In genomic region chr10:117477331-117478201, GRCm38 (mm10) we compare ENCODE assay signal across 14 mouse cellular contexts.
DNase-seq lines count a peak whose midpoint lies in the region; ATAC-seq lines count a peak whose summit lies in the region.
"Had no signal": no experiment of that assay in that cellular context is flagged by ENCODE, and none has a peak within 500 bp of the region (broad histone marks: within the 10 kb centered on the region; RNA-seq: fewer than 3 reads in every experiment).

No protein-coding gene starts in this region.

- H3K4me3 ChIP-seq in kidney, embryonic 16.5 days (ENCODE audit: low read length) = peak overlapping the region; percentile 7; the same call in 1 of the 2 replicates
- H3K4me3 ChIP-seq in embryonic facial prominence, embryonic 13.5 days = no peak overlapping the region
- H3K4me3 ChIP-seq in hindbrain, embryonic 13.5 days = no peak overlapping the region; the same call in 1 of the 2 replicates
- H3K4me3 ChIP-seq in midbrain, embryonic 15.5 days = peak overlapping the region; percentile 25
- H3K4me3 ChIP-seq: heart, embryonic 15.5 days; intestine, embryonic 15.5 days; myocyte had no signal

- no peak for DNase-seq in kidney, postnatal 10 days
- DNase-seq in gastrocnemius, postnatal 36 days = no peak
- DNase-seq in right cerebral cortex, postnatal 36 days (ENCODE audit: low spot score in 2 of 2) = no peak
- DNase-seq: lung, postnatal 36 days; spleen, adult 18-20 months had no signal

- peak overlapping the region; percentile 5; the same call in 1 of the 2 replicates for H3K9ac ChIP-seq in kidney, embryonic 16.5 days (replicated peaks; ENCODE audit: low read length)
- no peak overlapping the region for H3K9ac ChIP-seq in embryonic facial prominence, embryonic 13.5 days
- H3K9ac ChIP-seq in hindbrain, embryonic 13.5 days = no peak overlapping the region
- no peak overlapping the region; the same call in 1 of the 2 replicates for H3K9ac ChIP-seq in midbrain, embryonic 15.5 days
- H3K9ac ChIP-seq: heart, embryonic 15.5 days; intestine, embryonic 15.5 days; liver, embryonic 14.5 days had no signal

- intact Hi-C loops in gastrocnemius, postnatal 36 days (cut with DNase I) = no loop called here

- H3K9me3 ChIP-seq in kidney, embryonic 16.5 days (ENCODE audit: low read length) = peaks cover 7% of the 10 kb centered on the region
- H3K9me3 ChIP-seq in embryonic facial prominence, embryonic 13.5 days = 0 out of 2 replicates have a peak, but pooled peaks cover 4% of the 10 kb centered on the region
- no peaks in the 10 kb centered on the region for H3K9me3 ChIP-seq in hindbrain, embryonic 13.5 days
- H3K9me3 ChIP-seq in midbrain, embryonic 15.5 days = no peaks in the 10 kb centered on the region
- H3K9me3 ChIP-seq: heart, embryonic 15.5 days; intestine, embryonic 15.5 days had no signal

- peak overlapping the region; percentile 38 for H3K4me2 ChIP-seq in kidney, embryonic 16.5 days (replicated peaks; ENCODE audit: low read depth, low read length)
- H3K4me2 ChIP-seq in embryonic facial prominence, embryonic 13.5 days = peak overlapping the region; percentile 38
- H3K4me2 ChIP-seq in hindbrain, embryonic 13.5 days = peak overlapping the region; percentile 35
- H3K4me2 ChIP-seq in midbrain, embryonic 15.5 days = peak overlapping the region; percentile 48
- H3K4me2 ChIP-seq: heart, embryonic 15.5 days; intestine, embryonic 15.5 days had no signal

- H3K4me1 ChIP-seq in kidney, embryonic 16.5 days (ENCODE audit: insufficient read depth, low read length) = peaks cover 6% of the 10 kb centered on the region
- peaks cover 2% of the 10 kb centered on the region for H3K4me1 ChIP-seq in embryonic facial prominence, embryonic 13.5 days
- peaks cover 8% of the 10 kb centered on the region; the same call in 1 of the 2 replicates for H3K4me1 ChIP-seq in hindbrain, embryonic 13.5 days (replicated peaks)
- peaks cover 4% of the 10 kb centered on the region; the same call in 1 of the 2 replicates for H3K4me1 ChIP-seq in midbrain, embryonic 15.5 days
- H3K4me1 ChIP-seq: heart, embryonic 15.5 days; intestine, embryonic 15.5 days had no signal

- ATAC-seq in kidney, embryonic 16.5 days (ENCODE audit: low FRiP score, low TSS enrichment) = 0 out of 2 replicates have a peak, but pooled peaks have one; percentile 13
- ATAC-seq in embryonic facial prominence, embryonic 13.5 days (ENCODE audit: insufficient number of reproducible peaks, insufficient read depth, low FRiP score, low TSS enrichment, low read depth) = no peak
- ATAC-seq in hindbrain, embryonic 13.5 days (ENCODE audit: low FRiP score) = no peak
- peak; percentile 60; the same call in 1 of the 2 replicates for ATAC-seq in midbrain, embryonic 15.5 days (replicated peaks)
- no peak for ATAC-seq in inflammation-experienced regulatory T-cells, adult 6 months
- ATAC-seq: intestine, embryonic 15.5 days had no signal

- no peaks in the 10 kb centered on the region for H3K27me3 ChIP-seq in kidney, embryonic 16.5 days (ENCODE audit: insufficient read depth, low read length)
- H3K27me3 ChIP-seq in embryonic facial prominence, embryonic 13.5 days = no peaks in the 10 kb centered on the region
- no peaks in the 10 kb centered on the region for H3K27me3 ChIP-seq in hindbrain, embryonic 13.5 days
- no peaks in the 10 kb centered on the region; the same call in 1 of the 2 replicates for H3K27me3 ChIP-seq in midbrain, embryonic 15.5 days (replicated peaks)
- H3K27me3 ChIP-seq: heart, embryonic 15.5 days; intestine, embryonic 15.5 days had no signal

- 56% methylated on average over 12 of the region's 12 CpGs for WGBS in kidney, embryonic 16.5 days
- WGBS in embryonic facial prominence, embryonic 13.5 days = 71% methylated on average over 12 of the region's 12 CpGs
- WGBS in hindbrain, embryonic 13.5 days = 78% methylated on average over 12 of the region's 12 CpGs
- 47% methylated on average over 12 of the region's 12 CpGs for WGBS in midbrain, embryonic 15.5 days

- peak overlapping the region; percentile 75 for H3K27ac ChIP-seq in kidney, embryonic 16.5 days (ENCODE audit: low read length)
- H3K27ac ChIP-seq in embryonic facial prominence, embryonic 13.5 days = no peak overlapping the region
- peak overlapping the region; percentile 23; the same call in 1 of the 2 replicates for H3K27ac ChIP-seq in hindbrain, embryonic 13.5 days
- H3K27ac ChIP-seq in midbrain, embryonic 15.5 days = peak overlapping the region; percentile 63
- H3K27ac ChIP-seq: heart, embryonic 15.5 days; intestine, embryonic 15.5 days; liver, embryonic 14.5 days had no signal

- H3K36me3 ChIP-seq in kidney, embryonic 16.5 days (ENCODE audit: insufficient read depth, low read length) = no peaks in the 10 kb centered on the region
- H3K36me3 ChIP-seq in embryonic facial prominence, embryonic 13.5 days = no peaks in the 10 kb centered on the region
- no peaks in the 10 kb centered on the region for H3K36me3 ChIP-seq in hindbrain, embryonic 13.5 days
- H3K36me3 ChIP-seq in midbrain, embryonic 15.5 days (replicated peaks) = no peaks in the 10 kb centered on the region
- H3K36me3 ChIP-seq: heart, embryonic 15.5 days; intestine, embryonic 15.5 days had no signal

Comparison
In these comparisons a context has a peak if more than half of its experiments do, and no peak if none do; other contexts are left out.
1. ATAC-seq: peak in kidney, embryonic 16.5 days (single experiment) and midbrain, embryonic 15.5 days (single experiment); none in embryonic facial prominence, embryonic 13.5 days (single experiment), hindbrain, embryonic 13.5 days (single experiment) and inflammation-experienced regulatory T-cells, adult 6 months (single experiment).
2. H3K4me3 ChIP-seq: peak in kidney, embryonic 16.5 days (single experiment) and midbrain, embryonic 15.5 days (single experiment); none in embryonic facial prominence, embryonic 13.5 days (single experiment) and hindbrain, embryonic 13.5 days (single experiment).
3. Peak in every context shown above with its lines, with median percentiles within 50 percentile points of each other: H3K4me2 ChIP-seq.